Mouse (Mus musculus): Measurements from ENCODE around the gene Tmem128. TPM values are rescaled to one million over a fixed set of nuclear protein-coding genes. Genes with fewer than 3 reads are reported as not detected.

The Tmem128 gene
- total RNA-seq, 4 experiments from 2014 or later, result 36.1 to 39.6 (median 37.4) TPM

DNA sequence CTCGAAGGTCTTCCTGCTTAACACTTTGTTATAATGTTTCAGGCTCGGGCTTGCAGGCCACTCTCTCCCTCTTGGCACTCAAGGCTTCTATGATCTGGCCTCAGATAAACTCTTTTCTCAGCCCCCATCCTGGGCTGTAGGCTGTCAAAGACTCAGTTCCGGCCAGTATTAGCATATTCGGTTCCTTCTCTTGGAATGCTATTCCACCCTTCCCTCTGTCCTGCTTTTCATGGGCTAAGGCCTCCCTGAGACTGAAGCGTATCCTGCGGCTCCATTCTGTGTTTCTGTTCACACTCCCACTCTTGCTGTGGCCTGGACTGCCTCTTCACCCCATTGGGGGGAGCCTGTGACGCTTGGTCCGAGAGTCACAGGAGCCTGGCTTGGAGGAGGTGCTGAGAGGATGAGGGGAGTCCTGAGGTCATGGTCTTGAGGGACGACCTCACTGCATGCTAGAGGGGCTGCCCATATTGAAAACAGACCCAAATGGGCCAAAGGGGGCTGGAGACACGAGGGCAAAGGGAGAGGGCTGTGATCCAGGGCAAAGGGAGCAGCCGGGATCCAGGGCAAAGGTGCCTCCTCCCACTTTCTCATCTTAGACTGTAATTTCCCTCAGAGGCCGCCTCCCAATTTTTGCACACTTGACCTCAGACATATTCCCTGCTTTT is 18.1 kb downstream of the Tmem128 start:
- no peak for DNase-seq

DNA sequence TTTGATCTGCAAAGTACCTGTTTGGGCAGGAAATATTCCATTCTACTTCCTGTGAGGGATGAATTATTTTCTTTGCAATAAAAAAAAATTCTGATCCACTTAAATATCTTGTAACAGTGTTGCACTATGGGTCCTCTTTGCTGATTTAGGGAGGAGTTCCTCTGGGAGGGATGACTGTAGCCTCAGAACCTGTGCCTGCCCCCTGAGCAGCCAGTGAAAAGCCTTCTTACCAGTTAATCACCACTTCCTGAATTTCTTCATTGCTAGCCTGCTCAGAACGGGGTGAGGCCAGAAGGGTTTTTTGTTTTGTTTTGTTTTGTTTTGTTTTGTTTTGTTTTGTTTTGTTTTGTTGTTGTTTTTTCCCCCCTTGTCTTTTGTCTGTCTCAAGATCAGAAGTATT is 20.1 kb downstream of the Tmem128 start:
- no peak for DNase-seq

GRCm38 (mm10) chr5:38285724-38286123 is 25.7 kb downstream of the Tmem128 start:
- no peak for DNase-seq

DNA sequence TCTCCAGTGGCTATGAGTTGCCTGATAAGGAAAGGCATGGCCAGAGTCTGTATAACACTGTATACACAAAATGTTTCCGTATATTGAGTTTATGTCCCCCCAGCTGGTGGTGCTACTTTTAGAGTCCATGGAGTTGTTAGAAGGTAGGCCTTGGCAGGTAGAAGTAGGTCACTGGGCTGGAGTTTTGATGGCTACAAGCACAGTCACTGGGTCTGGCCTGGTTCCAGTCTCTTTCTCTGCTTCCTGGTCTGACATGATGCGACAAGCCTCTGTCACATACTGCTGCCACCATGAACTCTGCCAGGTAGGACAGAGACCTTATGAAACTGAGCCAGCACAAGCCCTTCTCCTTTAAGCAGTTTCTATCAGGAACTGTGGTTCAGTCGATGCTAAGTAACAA is 28.5 kb downstream of the Tmem128 start:
- no peak for DNase-seq

GRCm38 (mm10) chr5:38301761-38302411 is 41.9 kb downstream of the Tmem128 start:
- DNase-seq, result no peak

DNA sequence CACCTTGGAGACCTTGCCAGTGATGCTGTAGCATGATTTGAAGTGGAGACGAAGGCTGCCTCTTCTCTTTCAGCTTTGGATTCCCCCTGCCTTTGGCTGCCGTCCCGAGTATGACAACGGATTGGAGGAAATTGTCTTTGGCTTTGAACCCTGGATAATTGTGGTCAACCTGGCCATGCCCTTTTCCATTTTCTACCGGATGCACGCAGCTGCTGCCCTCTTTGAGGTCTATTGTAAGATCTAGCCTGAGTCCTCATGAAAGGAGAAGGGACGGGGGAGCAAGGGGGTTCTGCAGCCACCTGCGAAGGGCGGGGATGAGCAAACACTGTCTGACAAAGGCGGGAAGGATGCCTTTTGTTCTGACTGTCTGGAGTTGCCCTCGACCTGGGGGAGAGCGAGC is 42.7 kb downstream of the Tmem128 start:
- no peak for DNase-seq

GRCm38 (mm10) chr5:38305241-38305640 is 45.3 kb downstream of the Tmem128 start:
- peak; percentile 10 for DNase-seq

DNA sequence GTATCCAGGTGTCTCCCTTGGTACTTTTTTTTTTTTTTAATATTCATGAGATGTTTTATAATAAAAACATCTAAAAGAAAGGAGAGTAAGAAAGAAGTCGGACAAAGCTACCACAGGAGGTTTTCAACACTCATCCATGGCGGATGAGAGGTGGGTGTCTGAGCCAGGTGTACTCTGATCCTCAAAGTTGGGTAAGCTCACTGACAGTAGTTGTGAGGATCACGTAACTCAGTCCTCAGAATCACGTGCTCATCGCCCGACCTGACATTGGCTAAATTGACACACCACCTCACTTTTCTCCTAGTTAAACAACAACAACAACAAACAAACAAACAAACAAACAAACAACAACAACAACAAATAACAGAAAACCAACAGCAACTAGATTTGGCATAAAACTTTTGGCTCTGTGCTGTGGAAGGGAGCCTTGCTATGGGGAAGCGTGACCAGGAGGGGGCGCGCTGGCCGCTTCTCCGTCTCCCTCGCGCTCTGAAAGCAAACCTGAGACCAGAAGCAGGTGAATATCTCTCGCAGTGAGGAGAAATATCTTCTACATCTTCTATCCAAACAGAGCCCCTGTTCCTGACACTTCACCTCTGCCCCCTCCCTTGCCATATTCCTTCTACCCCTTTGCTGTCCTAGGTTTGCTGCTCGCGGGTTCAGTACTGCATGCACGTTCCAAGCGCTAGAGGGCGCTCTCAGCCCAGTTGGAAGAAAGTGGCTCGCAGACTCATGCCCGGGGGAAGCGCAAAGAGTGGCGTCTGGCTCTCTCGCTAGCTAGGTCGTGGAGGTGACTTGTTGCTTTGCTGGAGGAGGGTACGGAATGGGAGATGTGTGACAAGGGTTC is 47.5 kb downstream of the Tmem128 start:
- DNase-seq, result peak; percentile 73

- peak; percentile 29 for DNase-seq
These were observed 48.9 kb downstream of the Tmem128 start for GRCm38 (mm10) chr5:38308873-38309272.

DNA sequence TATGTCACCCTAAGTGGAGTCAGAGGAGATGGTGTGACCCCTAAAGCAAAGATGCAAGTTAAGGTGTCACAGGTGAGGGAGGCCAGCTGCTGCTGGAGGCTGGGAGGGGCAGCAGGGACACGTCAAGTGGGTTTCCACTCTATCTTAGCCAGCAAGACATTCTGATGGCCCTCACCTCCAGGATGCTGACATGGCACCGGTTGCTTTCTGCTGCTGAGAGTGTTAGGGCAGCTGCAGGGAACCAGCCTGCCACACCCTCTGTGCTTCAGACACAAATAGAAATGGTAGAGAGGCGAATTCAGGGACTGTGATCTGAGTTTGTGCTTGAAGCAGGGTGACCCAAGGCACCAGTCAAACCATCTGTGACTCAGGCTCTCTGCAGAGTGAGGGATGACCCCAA is 49.8 kb downstream of the Tmem128 start:
- no peak for DNase-seq

Other genes with a start within 250 kb of the Tmem128 start
- gene Stx18, start 221.4 kb upstream of the Tmem128 start, total RNA-seq (2022), result 10 to 100 TPM; 33.0 to 41.3 (median 37.4) TPM
- 10 to 100 TPM; 46.7 to 97.5 (median 70.7) TPM for gene Nsg1, start 100.3 kb upstream of the Tmem128 start, total RNA-seq (2022)
- 10 to 100 TPM in 3 of 4 experiments, 1 to 10 TPM in 1; 9.3 to 14.1 (median 12.2) TPM for gene Zbtb49, start 39.7 kb upstream of the Tmem128 start, total RNA-seq (2022)
- gene Lyar, start 39.7 kb upstream of the Tmem128 start, total RNA-seq (2022), result 10 to 100 TPM; 12.9 to 17.3 (median 13.8) TPM
- gene Otop1, start 15.8 kb downstream of the Tmem128 start, total RNA-seq (2022), result 10 to 100 TPM in 3 of 4 experiments, 1 to 10 TPM in 1; 2.6 to 26.4 (median 18.4) TPM
- gene Drd5, start 59.2 kb downstream of the Tmem128 start, total RNA-seq (2022), result not detected
- gene Slc2a9, start 243.0 kb downstream of the Tmem128 start, total RNA-seq (2022), result 1 to 10 TPM; 1.4 to 6.2 (median 3.7) TPM